Mouse (Mus musculus): Measurements from ENCODE around the gene Gm20850.
"Not testable (repeated sequence)": the region's sequence is repeated elsewhere in the genome, so short reads cannot be mapped to it uniquely, and the experiment has no call there.

The Gm20850 gene

GRCm38 (mm10) chrY:75715022-75715421 lies at the start of gene Gm20850:
Gene Gm20850 (plus strand): TSS chrY:75715322.
- DNase-seq = not testable (repeated sequence)

Data from kidney, adult 18-20 months (tissue).